Mouse (Mus musculus): Measurements from ENCODE around the gene Adam22.

Adam22 gene

GRCm38 (mm10) chr5:8146146-8146545, 221.8 kb downstream of the Adam22 start:
- no peak for DNase-seq

- no peak for DNase-seq
Observed at GRCm38 (mm10) chr5:8145473-8145872, 222.5 kb downstream of the Adam22 start.

GRCm38 (mm10) chr5:8132546-8132945, 235.4 kb downstream of the Adam22 start:
- DNase-seq, result no peak

- DNase-seq, result no peak
Observed at GRCm38 (mm10) chr5:8131918-8132317, 236.0 kb downstream of the Adam22 start.

GRCm38 (mm10) chr5:8129750-8130149, 238.2 kb downstream of the Adam22 start:
- DNase-seq, result no peak

GRCm38 (mm10) chr5:8120926-8121325, 247.0 kb downstream of the Adam22 start:
- no peak for DNase-seq

GRCm38 (mm10) chr5:8120087-8120486, 247.9 kb downstream of the Adam22 start:
- no peak for DNase-seq

GRCm38 (mm10) chr5:8116561-8117168, 251.3 kb downstream of the Adam22 start:
- no peak for DNase-seq

GRCm38 (mm10) chr5:8112246-8112645, 255.7 kb downstream of the Adam22 start:
- no peak for DNase-seq

- no peak for DNase-seq
Observed at GRCm38 (mm10) chr5:8111691-8112090, 256.3 kb downstream of the Adam22 start.

GRCm38 (mm10) chr5:8095689-8096088, 272.3 kb downstream of the Adam22 start:
- no peak for DNase-seq

GRCm38 (mm10) chr5:8094921-8095320, 273.0 kb downstream of the Adam22 start:
- no peak for DNase-seq

- no peak for DNase-seq
Observed at GRCm38 (mm10) chr5:8088147-8088546, 279.8 kb downstream of the Adam22 start.

GRCm38 (mm10) chr5:8085661-8086060, 282.3 kb downstream of the Adam22 start:
- DNase-seq, result no peak

- no peak for DNase-seq
Observed at GRCm38 (mm10) chr5:8082800-8083509, 285.0 kb downstream of the Adam22 start.

- DNase-seq, result no peak
Observed at GRCm38 (mm10) chr5:8077481-8077880, 290.5 kb downstream of the Adam22 start.

- no peak for DNase-seq
Observed at GRCm38 (mm10) chr5:8073901-8074561, 293.9 kb downstream of the Adam22 start.

GRCm38 (mm10) chr5:8073406-8073805, 294.6 kb downstream of the Adam22 start:
- no peak for DNase-seq

GRCm38 (mm10) chr5:8063207-8063606, 304.8 kb downstream of the Adam22 start:
- DNase-seq, result no peak

- no peak for DNase-seq
Observed at GRCm38 (mm10) chr5:8062469-8062868, 305.5 kb downstream of the Adam22 start.

GRCm38 (mm10) chr5:8058056-8058455, 309.9 kb downstream of the Adam22 start:
- DNase-seq, result no peak

- DNase-seq, result no peak
Observed at GRCm38 (mm10) chr5:8057018-8057323, 311.0 kb downstream of the Adam22 start.

GRCm38 (mm10) chr5:8056141-8057017, 311.6 kb downstream of the Adam22 start:
- peak; percentile 88 for DNase-seq
